Mouse (Mus musculus) bone marrow, adult 2 months (tissue): ENCODE measurements at regions not wholly inside any gene's neighbourhood (a gene's known extent, or its start where the extent isn't known, plus 50 kb on each side); places are given as distances from the start of the nearest gene placed in this dataset.

Source experiments
- CTCF ChIP-seq: fragments of 200-500 bp; IDR thresholded peaks from 2 replicates; pipeline ENCODE4 v1.5.1; 2011; ENCODE audit warnings: low read length, control low read depth; ENCODE audit not compliant: control insufficient read depth, insufficient read depth
- POLR2A ChIP-seq: fragments of 200-500 bp; IDR thresholded peaks from 2 replicates; pipeline ENCODE4 v1.6.1; 2011; ENCODE audit warnings: low read depth, mild to moderate bottlenecking, control low read depth, low read length, borderline replicate concordance; ENCODE audit not compliant: control insufficient read depth

DNA sequence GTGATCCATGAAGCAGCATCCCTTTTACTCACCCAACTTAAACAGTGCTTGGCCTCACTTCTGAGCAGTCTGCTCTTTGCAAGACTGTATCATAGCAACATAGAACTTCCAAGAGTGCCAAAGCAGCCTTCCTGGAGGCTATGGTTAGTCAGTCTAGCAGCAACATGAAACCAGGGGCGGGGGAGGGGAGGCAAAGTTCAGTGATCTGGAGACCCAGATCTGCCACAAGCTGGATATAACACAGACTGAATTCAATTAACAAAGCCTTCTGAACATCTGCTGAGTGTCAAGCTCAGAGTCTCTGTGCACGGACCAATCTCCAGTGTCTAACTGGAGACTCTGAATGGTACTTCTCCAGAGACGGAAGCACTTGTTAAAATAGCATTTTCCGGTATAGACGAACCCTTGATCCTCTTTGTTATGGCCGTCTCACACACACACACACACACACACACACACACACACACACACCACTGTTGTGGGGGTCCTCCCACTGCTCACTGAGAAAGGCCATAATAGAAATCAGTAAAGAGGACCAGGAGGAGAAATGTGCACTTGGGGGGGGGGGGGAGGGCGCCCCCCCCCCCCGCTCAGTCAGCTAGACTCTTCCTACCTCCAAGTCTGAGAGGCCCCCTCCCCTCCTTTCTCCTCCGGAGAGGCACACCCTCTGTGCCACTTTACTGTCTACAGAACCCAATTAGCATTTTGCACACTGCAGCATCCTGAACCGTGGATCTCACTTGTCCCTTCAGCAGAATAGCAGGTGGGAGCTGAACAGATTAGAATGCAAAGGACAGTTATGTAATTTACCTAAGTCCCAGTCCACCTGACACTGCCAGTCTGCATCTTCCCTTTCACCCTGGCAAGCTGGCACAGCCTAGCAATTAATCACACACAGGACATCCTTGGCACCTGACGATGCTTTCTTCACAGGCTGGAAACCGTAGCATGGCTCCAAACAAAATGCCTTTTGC is 112.3 kb upstream of the Slc22a22 start:
- TF ChIP-seq CTCF (no peak), POLR2A (no peak)
